ENCODE assay signal across 18 mouse cellular contexts in the genomic region with DNA sequence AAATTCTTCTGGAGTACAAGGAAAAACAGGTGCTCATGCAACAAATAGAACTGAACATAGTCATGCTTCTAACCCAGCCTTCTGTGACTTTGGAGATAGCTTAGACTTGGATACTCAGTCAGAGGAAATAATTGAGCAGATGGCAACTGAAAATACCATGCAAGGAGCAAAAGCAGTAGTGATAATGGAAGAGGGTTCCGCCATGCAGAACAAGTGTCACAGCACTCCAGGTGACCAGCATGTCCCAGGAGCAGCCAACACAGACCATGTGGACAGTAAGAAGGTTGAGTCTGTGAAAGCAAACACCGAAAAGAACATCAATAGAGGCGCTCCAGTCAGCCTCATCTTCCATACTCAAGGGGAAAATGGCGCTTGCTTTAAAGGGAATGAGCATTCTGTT.
"Had no signal": no experiment of that assay in that cellular context is flagged by ENCODE, and none has a peak within 500 bp of the region (broad histone marks: within the 10 kb centered on the region; RNA-seq: fewer than 3 reads in every experiment).

No protein-coding gene starts in this region.

- DNase-seq: kidney, postnatal 36 days; left cerebral cortex, postnatal 4 days; liver, postnatal 0 days; lung, embryonic 14.5 days; right cerebral cortex, adult 18-20 months; right cerebral cortex, postnatal 14 days; right cerebral cortex, postnatal 4 days; thymus, postnatal 25 days had no signal

- H3K4me3 ChIP-seq: limb, embryonic 12.5 days; limb, embryonic 15.5 days; midbrain, embryonic 12.5 days; midbrain, embryonic 15.5 days; neural tube, embryonic 12.5 days; neural tube, embryonic 15.5 days had no signal

- H3K27ac ChIP-seq: kidney, postnatal 0 days; limb, embryonic 12.5 days; limb, embryonic 15.5 days; liver, embryonic 14.5 days; macrophage; midbrain, embryonic 12.5 days; midbrain, embryonic 15.5 days; neural tube, embryonic 12.5 days; neural tube, embryonic 15.5 days; stomach, postnatal 0 days had no signal
